11 mouse cellular contexts compared by ENCODE assay signal in the genomic region with DNA sequence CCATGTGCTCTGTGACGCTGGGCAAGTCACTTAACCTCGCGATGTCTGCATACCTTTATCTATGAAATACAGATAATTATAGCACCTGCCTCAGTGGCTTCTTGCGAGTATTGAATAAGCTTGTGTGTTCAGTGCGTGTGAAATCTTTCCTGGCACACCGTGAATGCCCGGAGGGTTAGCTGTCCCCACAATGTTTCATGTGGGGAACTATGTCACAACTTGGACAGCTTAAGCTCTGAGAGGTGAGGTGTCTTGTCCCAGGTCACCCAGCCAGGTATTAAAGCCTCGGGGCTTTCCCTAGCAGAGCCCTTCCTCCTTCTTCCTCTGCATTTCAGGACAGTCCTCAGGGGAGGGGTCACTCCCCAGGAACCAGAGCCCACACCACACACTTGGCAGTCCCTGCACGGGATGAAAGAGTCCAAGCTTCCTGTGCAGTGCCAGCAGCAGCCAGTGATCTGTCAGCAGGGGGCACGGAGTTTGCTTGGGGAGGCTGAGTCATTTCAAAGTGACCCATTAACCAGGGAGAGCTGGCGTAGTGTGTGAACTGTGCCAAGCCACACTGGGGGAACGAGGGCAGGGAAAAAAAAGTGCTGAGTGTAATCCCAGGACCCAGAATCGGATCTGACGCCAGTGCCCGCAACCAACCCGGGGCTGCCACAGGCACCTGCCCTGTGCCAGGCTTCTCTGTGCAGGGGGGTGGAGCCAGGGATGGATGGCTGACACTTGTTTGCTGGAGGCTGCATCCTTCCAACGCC. TPM values are rescaled to one million over a fixed set of nuclear protein-coding genes. Genes with fewer than 3 reads are reported as not detected.
DNase-seq lines count a peak whose midpoint lies in the region; ATAC-seq lines count a peak whose summit lies in the region.
"Had no signal": no experiment of that assay in that cellular context is flagged by ENCODE, and none has a peak within 500 bp of the region (broad histone marks: within the 10 kb centered on the region; RNA-seq: fewer than 3 reads in every experiment).

No protein-coding gene starts in this region.

- no peak for ATAC-seq in stomach, embryonic 15.5 days (ENCODE audit: insufficient read depth, low FRiP score, low read depth)

- no peak overlapping the region for H3K4me3 ChIP-seq in stomach, embryonic 15.5 days (replicated peaks)
- H3K4me3 ChIP-seq in midbrain, embryonic 10.5 days, result no peak overlapping the region
- H3K4me3 ChIP-seq: limb, embryonic 13.5 days had no signal

- no peak overlapping the region for H3K4me2 ChIP-seq in stomach, embryonic 15.5 days
- H3K4me2 ChIP-seq: limb, embryonic 13.5 days had no signal

- no peak overlapping the region for H3K27ac ChIP-seq in stomach, embryonic 15.5 days
- no peak overlapping the region for H3K27ac ChIP-seq in midbrain, embryonic 10.5 days (replicated peaks)
- H3K27ac ChIP-seq: limb, embryonic 13.5 days had no signal

- H3K9ac ChIP-seq in stomach, embryonic 15.5 days, result 0 out of 2 replicates have a peak overlapping the region, but pooled peaks have one; percentile 4
- H3K9ac ChIP-seq: limb, embryonic 13.5 days had no signal

- H3K27me3 ChIP-seq in stomach, embryonic 15.5 days (replicated peaks), result 0 out of 2 replicates have a peak, but pooled peaks cover 4% of the 10 kb centered on the region
- peaks cover 53% of the 10 kb centered on the region for H3K27me3 ChIP-seq in midbrain, embryonic 10.5 days (ENCODE audit: low read depth, poor library complexity, severe bottlenecking)

- H3K36me3 ChIP-seq in stomach, embryonic 15.5 days, result 0 out of 2 replicates have a peak, but pooled peaks cover 16% of the 10 kb centered on the region
- H3K36me3 ChIP-seq in midbrain, embryonic 10.5 days, result no peaks in the 10 kb centered on the region
- H3K36me3 ChIP-seq: G1E had no signal

- H3K4me1 ChIP-seq in stomach, embryonic 15.5 days, result no peaks in the 10 kb centered on the region
- H3K4me1 ChIP-seq in midbrain, embryonic 10.5 days, result peaks cover 21% of the 10 kb centered on the region

- H3K9me3 ChIP-seq in stomach, embryonic 15.5 days, result no peaks in the 10 kb centered on the region
- H3K9me3 ChIP-seq in midbrain, embryonic 10.5 days (replicated peaks), result no peaks in the 10 kb centered on the region
- H3K9me3 ChIP-seq: G1E; limb, embryonic 13.5 days had no signal

- peak; percentile 53 for DNase-seq in gastrocnemius, adult 18-20 months (ENCODE audit: low spot score)
- DNase-seq in gastrocnemius, postnatal 4 days (ENCODE audit: low spot score in 2 of 2), result no peak
- DNase-seq in ovary, adult 18-20 months (ENCODE audit: low spot score), result peak; percentile 30
- DNase-seq in ovary, postnatal 14 days (ENCODE audit: low spot score), result no peak
- peak; percentile 84 for DNase-seq in gonadal fat pad, adult 2 months (ENCODE audit: low read depth)
- no peak for DNase-seq in left cerebral cortex, adult 9 months (ENCODE audit: low spot score in 2 of 2)
- DNase-seq in midbrain, embryonic 10.5 days (ENCODE audit: low spot score), result no peak

- WGBS in stomach, embryonic 15.5 days, result 70% methylated on average over 17 of the region's 17 CpGs
- WGBS in midbrain, embryonic 10.5 days, result 80% methylated on average over 17 of the region's 17 CpGs

RNA-seq across cellular contexts. Expression of gene Col16a1, which starts 27.3 kb away (rescaled TPM):
- total RNA-seq in gastrocnemius, adult 18-20 months (2021), result 1 to 10 TPM; 2.5 to 2.9 TPM
- total RNA-seq in gastrocnemius, postnatal 4 days (2021), result 100 to 1,000 TPM; 125 to 153 TPM
- polyA plus RNA-seq in gonadal fat pad, adult 2 months (2012; rRNA removed), result 36.3 and 36.7 TPM in 2 replicates
- polyA plus RNA-seq in stomach, embryonic 15.5 days (2015; fragmentation: Nextera tagmentation; extraction: Ambion mirVana), result 91.5 and 93.3 TPM in 2 replicates
- 3.8 and 5.8 TPM in 2 replicates for polyA plus RNA-seq in midbrain, embryonic 10.5 days (2016; fragmentation: Nextera tagmentation; extraction: Ambion mirVana)
- total RNA-seq: G1E; neutrophil, adult 5-6 weeks had no signal
- polyA plus RNA-seq: G1E had no signal

RNA-seq across cellular contexts. Expression of gene Pef1, which starts 27.4 kb away (rescaled TPM):
- 10 to 100 TPM; 33.7 to 38.6 TPM for total RNA-seq in gastrocnemius, adult 18-20 months (2021)
- 10 to 100 TPM; 35.4 to 37.7 TPM for total RNA-seq in gastrocnemius, postnatal 4 days (2021)
- polyA plus RNA-seq in gonadal fat pad, adult 2 months (2012; rRNA removed), result 166 and 199 TPM in 2 replicates
- polyA plus RNA-seq in stomach, embryonic 15.5 days (2015; fragmentation: Nextera tagmentation; extraction: Ambion mirVana), result 61.0 and 62.4 TPM in 2 replicates
- polyA plus RNA-seq in midbrain, embryonic 10.5 days (2016; fragmentation: Nextera tagmentation; extraction: Ambion mirVana), result 74.0 and 76.9 TPM in 2 replicates

Comparison
In these comparisons a context has a peak if more than half of its experiments do, and no peak if none do; other contexts are left out.
1. DNase-seq: peak in gastrocnemius, adult 18-20 months (single experiment), ovary, adult 18-20 months (single experiment) and gonadal fat pad, adult 2 months (single experiment); none in gastrocnemius, postnatal 4 days (0 of 2), ovary, postnatal 14 days (single experiment), left cerebral cortex, adult 9 months (0 of 2) and midbrain, embryonic 10.5 days (single experiment).